Mouse (Mus musculus) hindbrain, embryonic 10.5 days (tissue): Measurements from ENCODE around the gene Card11. TPM values are rescaled to one million over a fixed set of nuclear protein-coding genes. Genes with fewer than 3 reads are reported as not detected.

Source experiments
- DNase-seq: peaks from one replicate; pipeline ENCODE4 v3.0.0-alpha.2; 2017; ENCODE audit warnings: low spot score
- H3K27ac ChIP-seq: fragments of 300-500 bp; sonication (generic); 2 replicates; pipeline ENCODE4 v1.5.1; 2016; ENCODE audit warnings: mild to moderate bottlenecking, moderate library complexity
- H3K27me3 ChIP-seq: fragments of 300-500 bp; sonication (generic); 2 replicates; pipeline ENCODE4 v1.6.1; 2016; ENCODE audit warnings: mild to moderate bottlenecking; ENCODE audit not compliant: poor library complexity, insufficient read depth, severe bottlenecking
- H3K36me3 ChIP-seq: fragments of 300-500 bp; sonication (generic); 2 replicates; pipeline ENCODE4 v1.6.1; 2016; ENCODE audit warnings: mild to moderate bottlenecking, moderate library complexity
- H3K4me1 ChIP-seq: fragments of 300-500 bp; sonication (generic); replicated peaks from 2 replicates; pipeline ENCODE4 v1.6.1; 2016; ENCODE audit warnings: mild to moderate bottlenecking
- H3K4me3 ChIP-seq: fragments of 300-500 bp; sonication (generic); 2 replicates; pipeline ENCODE4 v1.5.1; 2016; ENCODE audit warnings: mild to moderate bottlenecking, moderate library complexity
- H3K9me3 ChIP-seq: fragments of 300-500 bp; sonication (generic); 2 replicates; pipeline ENCODE4 v1.6.1; 2016; ENCODE audit warnings: mild to moderate bottlenecking, moderate library complexity
- WGBS: fragments of 180-500 bp; shearing (Covaris S2); methylation state at CpG from one replicate; pipeline ENCODE4 v1.1.7; 2016; 5-methylcytosine and 5-hydroxymethylcytosine counted together
- polyA plus RNA-seq: library from polyadenylated mRNA; unstranded; fragments of >200 nt; fragmentation: Nextera tagmentation; extraction: Ambion mirVana; gene quantifications from 2 replicates; pipeline ENCODE4 v1.2.1, GENCODE M21; 2016

Gene Card11
- polyA plus RNA-seq, 1 experiment from 2014 or later, result 0.05 TPM

DNA sequence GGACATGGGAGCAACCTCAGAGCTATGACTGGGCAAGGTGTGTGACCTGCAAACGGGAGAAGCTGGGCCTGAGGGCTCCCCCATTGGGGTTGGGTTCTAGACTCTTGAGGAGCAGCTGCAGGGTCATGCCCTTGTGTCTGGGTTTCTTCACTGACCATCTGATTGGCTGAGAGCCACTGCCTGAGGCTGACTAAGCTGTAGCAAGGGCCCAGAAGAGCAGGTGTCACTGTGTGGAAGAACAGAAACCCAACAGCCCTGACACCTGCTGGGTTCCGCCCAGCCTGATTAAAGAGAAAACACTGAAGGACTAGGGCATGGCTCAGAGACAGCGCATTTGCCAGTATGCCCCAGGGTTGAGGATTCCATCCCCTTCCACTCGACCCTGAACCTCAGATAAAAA, 118.0 kb downstream of the Card11 start:
- no peak for DNase-seq
- 75% methylated on average over 4 of the region's 4 CpGs for WGBS
- no peaks in the 10 kb centered on the region for H3K9me3 ChIP-seq
- no peaks in the 10 kb centered on the region for H3K36me3 ChIP-seq
- no peak overlapping the region for H3K4me3 ChIP-seq
- H3K4me1 ChIP-seq, result 0 out of 2 replicates have a peak, but pooled peaks cover 10% of the 10 kb centered on the region
- no peaks in the 10 kb centered on the region for H3K27me3 ChIP-seq
- no peak overlapping the region for H3K27ac ChIP-seq

DNA sequence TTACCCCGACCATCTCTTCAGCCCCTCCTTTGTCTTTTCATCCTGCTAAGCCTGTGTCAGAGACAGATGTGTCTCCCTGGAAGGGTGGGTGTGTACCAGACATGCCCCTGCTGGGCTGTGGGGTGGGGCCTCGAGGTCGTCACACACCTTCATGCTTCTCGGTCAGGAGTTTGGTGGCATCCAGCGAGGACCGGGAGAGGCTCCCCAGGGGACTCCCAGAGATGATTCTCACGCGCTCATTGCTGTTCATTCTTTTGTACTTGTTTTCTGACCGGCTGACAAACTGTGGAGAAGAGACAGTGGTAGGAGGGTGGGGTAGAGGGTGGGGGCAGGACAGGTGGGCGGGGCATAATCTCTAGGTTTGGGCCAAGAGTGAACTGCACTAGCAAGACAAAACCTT, 120.2 kb downstream of the Card11 start:
- DNase-seq, result no peak
- WGBS, result 61% methylated on average over 10 of the region's 10 CpGs
- Histone ChIP-seq H3K9me3 (no peaks in the 10 kb centered on the region), H3K4me1 (0 out of 2 replicates have a peak, but pooled peaks cover 9% of the 10 kb centered on the region), H3K36me3 (no peaks in the 10 kb centered on the region), H3K4me3 (no peak overlapping the region), H3K27me3 (no peaks in the 10 kb centered on the region), H3K27ac (no peak overlapping the region)

- Histone ChIP-seq H3K4me3 (no peak overlapping the region), H3K36me3 (no peaks in the 10 kb centered on the region), H3K4me1 (0 out of 2 replicates have a peak, but pooled peaks cover 6% of the 10 kb centered on the region), H3K9me3 (no peaks in the 10 kb centered on the region), H3K27ac (no peak overlapping the region), H3K27me3 (no peaks in the 10 kb centered on the region)
- WGBS, result 74% methylated on average over 6 of the region's 6 CpGs
- DNase-seq, result no peak
Observed at GRCm38 (mm10) chr5:140878644-140879043, 121.7 kb downstream of the Card11 start.

DNA sequence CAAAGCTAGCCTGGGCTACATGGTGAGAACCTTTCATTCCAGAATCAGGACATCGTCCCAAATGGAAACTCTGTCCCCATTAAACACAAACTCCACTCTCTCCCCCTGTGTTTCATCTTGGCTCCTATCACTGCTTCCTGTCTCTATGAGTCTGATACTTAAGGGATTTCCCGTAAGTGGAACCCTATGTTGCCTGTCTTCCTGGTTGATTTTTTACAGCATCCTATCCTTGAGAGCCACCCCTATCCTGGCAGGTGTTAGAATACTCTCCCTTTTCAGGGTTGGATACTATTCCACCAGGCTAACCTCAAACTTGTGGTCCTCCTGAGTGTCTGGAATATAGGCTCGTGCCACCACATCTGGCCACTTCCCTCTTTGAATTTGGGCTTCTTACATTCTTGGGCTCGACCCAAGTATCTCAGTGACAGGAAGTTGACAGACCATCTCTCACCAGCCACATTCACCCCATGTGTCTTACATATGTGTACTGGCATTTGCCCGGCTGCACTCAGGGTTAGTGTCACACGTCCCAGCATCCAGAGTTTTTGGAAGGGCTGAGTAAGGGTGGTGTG, 126.6 kb downstream of the Card11 start:
- Histone ChIP-seq H3K27ac (peak overlapping the region; percentile 67; the same call in 1 of the 2 replicates), H3K4me3 (no peak overlapping the region), H3K27me3 (no peaks in the 10 kb centered on the region), H3K36me3 (no peaks in the 10 kb centered on the region), H3K9me3 (no peaks in the 10 kb centered on the region), H3K4me1 (peaks cover 27% of the 10 kb centered on the region)
- WGBS, result 83% methylated on average over 6 of the region's 6 CpGs
- DNase-seq, result no peak

DNA sequence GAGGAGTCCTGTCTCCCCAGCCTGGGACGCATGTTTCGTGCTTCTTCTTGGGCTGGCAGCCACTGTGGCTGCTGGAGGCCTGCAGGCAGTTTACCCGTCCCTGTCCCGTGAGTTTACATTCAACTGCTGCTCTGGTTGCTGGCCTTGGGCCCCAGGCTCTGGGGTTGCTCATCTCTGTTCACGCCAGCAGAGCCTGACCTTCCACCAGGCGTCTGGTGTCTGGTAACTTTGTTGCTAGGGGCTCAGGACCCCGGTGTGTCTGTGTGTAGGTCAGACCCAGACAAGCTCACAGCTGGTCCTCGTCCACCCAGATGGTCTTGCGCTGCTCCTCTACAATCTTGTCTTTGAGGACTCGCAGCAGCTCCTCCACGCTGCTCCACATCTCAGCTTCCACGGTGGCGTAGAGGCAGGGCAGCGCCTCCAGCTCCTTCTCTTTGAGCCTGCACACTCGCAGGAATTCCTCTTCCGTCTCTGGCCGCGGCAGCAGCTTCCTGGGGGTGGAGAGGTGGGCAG, 127.3 kb downstream of the Card11 start:
- DNase-seq, result peak; percentile 40

GRCm38 (mm10) chr5:140872532-140873038, 127.8 kb downstream of the Card11 start:
- Histone ChIP-seq H3K27me3 (no peaks in the 10 kb centered on the region), H3K9me3 (no peaks in the 10 kb centered on the region), H3K27ac (peak overlapping the region; percentile 67), H3K4me3 (peak overlapping the region; percentile 29), H3K36me3 (no peaks in the 10 kb centered on the region), H3K4me1 (peaks cover 27% of the 10 kb centered on the region)
- DNase-seq, result peak; percentile 31
- 27% methylated on average over 11 of the region's 11 CpGs for WGBS

More for the DNA sequence above, 127.3 kb downstream of the Card11 start:
- WGBS, result 18% methylated on average over 18 of the region's 18 CpGs
- H3K9me3 ChIP-seq, result no peaks in the 10 kb centered on the region
- peak overlapping the region; percentile 29 for H3K4me3 ChIP-seq
- no peaks in the 10 kb centered on the region for H3K27me3 ChIP-seq
- H3K27ac ChIP-seq, result peak overlapping the region; percentile 67
- H3K4me1 ChIP-seq, result peaks cover 27% of the 10 kb centered on the region
- H3K36me3 ChIP-seq, result no peaks in the 10 kb centered on the region

GRCm38 (mm10) chr5:140871241-140871640, 129.1 kb downstream of the Card11 start:
- 70% methylated on average over 6 of the region's 6 CpGs for WGBS

DNA sequence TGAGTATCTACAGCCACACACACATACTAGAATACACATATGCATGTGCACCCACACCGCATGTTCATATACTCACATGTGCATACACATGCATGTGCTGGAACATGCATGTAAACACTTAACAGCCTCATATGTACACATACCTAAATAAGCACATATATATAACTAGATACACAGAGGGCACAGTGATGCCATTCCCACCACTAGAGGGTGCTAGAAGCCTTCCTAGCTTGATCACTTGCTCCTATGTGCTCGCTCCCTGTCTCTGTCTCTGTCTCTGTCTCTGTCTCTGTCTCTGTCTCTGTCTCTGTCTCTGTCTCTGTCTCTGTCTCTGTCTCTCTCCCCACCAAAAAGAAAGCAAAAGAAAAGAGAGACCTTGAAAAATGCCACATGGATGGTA, 131.3 kb downstream of the Card11 start:
- H3K36me3 ChIP-seq, result no peaks in the 10 kb centered on the region
- no peak overlapping the region for H3K27ac ChIP-seq
- H3K4me1 ChIP-seq, result peaks cover 27% of the 10 kb centered on the region
- no peaks in the 10 kb centered on the region for H3K27me3 ChIP-seq
- H3K4me3 ChIP-seq, result no peak overlapping the region
- no peaks in the 10 kb centered on the region for H3K9me3 ChIP-seq
- peak; percentile 34 for DNase-seq
- 67% methylated on average over 2 of the region's 2 CpGs for WGBS

More at GRCm38 (mm10) chr5:140871241-140871640, 129.1 kb downstream of the Card11 start:
- Histone ChIP-seq H3K27me3 (no peaks in the 10 kb centered on the region), H3K4me1 (peaks cover 27% of the 10 kb centered on the region), H3K27ac (peak overlapping the region; percentile 66), H3K9me3 (no peaks in the 10 kb centered on the region), H3K4me3 (no peak overlapping the region), H3K36me3 (no peaks in the 10 kb centered on the region)
- no peak for DNase-seq

DNA sequence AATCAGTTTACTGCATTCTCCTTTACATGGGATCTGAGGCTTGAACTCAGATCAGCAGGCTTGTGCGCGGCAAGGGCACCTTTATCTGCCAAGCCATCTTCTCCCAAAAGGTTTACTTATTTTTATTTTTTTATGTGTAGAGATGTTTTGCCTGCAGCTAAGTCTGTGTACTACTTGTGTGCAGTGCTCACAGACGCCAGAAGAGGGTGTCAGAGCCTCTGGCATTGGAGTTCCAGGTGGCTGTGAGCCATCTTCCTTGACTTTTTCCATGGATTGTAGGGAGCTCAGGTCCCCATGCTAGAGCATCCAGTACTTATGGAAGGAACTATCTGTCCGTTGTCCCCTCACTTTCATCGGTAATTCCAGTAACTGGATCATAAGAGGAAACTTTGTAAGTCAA, 140.7 kb downstream of the Card11 start:
- H3K4me1 ChIP-seq, result peaks cover 5% of the 10 kb centered on the region; the same call in 1 of the 2 replicates
- no peak overlapping the region for H3K4me3 ChIP-seq
- WGBS, result 86% methylated on average over 5 of the region's 5 CpGs
- no peaks in the 10 kb centered on the region for H3K27me3 ChIP-seq
- no peaks in the 10 kb centered on the region for H3K9me3 ChIP-seq
- no peak overlapping the region for H3K27ac ChIP-seq
- DNase-seq, result no peak
- no peaks in the 10 kb centered on the region for H3K36me3 ChIP-seq

DNA sequence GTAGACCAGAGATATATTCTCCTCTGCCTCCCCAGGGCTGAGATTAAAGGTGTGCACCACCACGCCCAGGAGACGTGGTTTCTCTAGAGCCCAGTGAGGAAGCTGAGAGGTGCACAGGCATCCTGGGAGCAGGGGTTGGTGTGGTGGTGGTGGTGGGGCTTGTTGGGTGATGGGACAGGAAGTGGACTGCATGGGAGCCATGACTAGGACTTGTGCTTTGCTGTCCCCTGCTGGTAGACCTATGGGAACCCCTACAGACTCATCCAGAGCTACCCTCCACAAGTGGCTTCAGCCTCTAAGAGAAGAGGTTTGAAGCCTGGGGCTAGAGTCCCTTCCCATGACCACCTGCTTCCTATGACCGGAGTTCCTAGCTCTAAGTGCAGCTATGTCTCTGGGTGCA, 142.0 kb downstream of the Card11 start:
- 88% methylated on average over 3 of the region's 3 CpGs for WGBS

GRCm38 (mm10) chr5:140857432-140858154, 142.8 kb downstream of the Card11 start:
- no peak for DNase-seq
- 60% methylated on average over 8 of the region's 8 CpGs for WGBS
- no peaks in the 10 kb centered on the region for H3K9me3 ChIP-seq
- peaks cover 11% of the 10 kb centered on the region; the same call in 1 of the 2 replicates for H3K4me1 ChIP-seq
- H3K27me3 ChIP-seq, result no peaks in the 10 kb centered on the region
- H3K4me3 ChIP-seq, result no peak overlapping the region
- no peak overlapping the region for H3K27ac ChIP-seq
- no peaks in the 10 kb centered on the region for H3K36me3 ChIP-seq

More for the DNA sequence above, 142.0 kb downstream of the Card11 start:
- Histone ChIP-seq H3K27ac (no peak overlapping the region), H3K9me3 (no peaks in the 10 kb centered on the region), H3K4me1 (peaks cover 11% of the 10 kb centered on the region; the same call in 1 of the 2 replicates), H3K27me3 (no peaks in the 10 kb centered on the region), H3K4me3 (no peak overlapping the region), H3K36me3 (no peaks in the 10 kb centered on the region)
- DNase-seq, result no peak

- peaks cover 11% of the 10 kb centered on the region; the same call in 1 of the 2 replicates for H3K4me1 ChIP-seq
- peaks cover 10% of the 10 kb centered on the region; the same call in 1 of the 2 replicates for H3K9me3 ChIP-seq
- no peak overlapping the region for H3K27ac ChIP-seq
- H3K36me3 ChIP-seq, result no peaks in the 10 kb centered on the region
- H3K27me3 ChIP-seq, result no peaks in the 10 kb centered on the region
- DNase-seq, result no peak
- WGBS, result 72% methylated on average over 11 of the region's 11 CpGs
- H3K4me3 ChIP-seq, result no peak overlapping the region
Observed at GRCm38 (mm10) chr5:140855909-140856530, 144.4 kb downstream of the Card11 start.
